Mouse (Mus musculus) small intestine, adult 2 months (tissue): ENCODE data around the gene Tecpr1.
A peak's percentile ranks its signal among the peaks of the same experiment; 100 is the strongest.

Source experiments
- CTCF ChIP-seq: fragments of 200-500 bp; IDR thresholded peaks from 2 replicates; pipeline ENCODE4 v1.5.1; 2012; ENCODE audit warnings: low read depth, mild to moderate bottlenecking, control low read depth, inconsistent platforms, low read length, moderate library complexity, mixed read lengths; ENCODE audit not compliant: insufficient replicate concordance, insufficient read length; ENCODE audit errors: extremely low read depth
- POLR2A ChIP-seq: fragments of 200-500 bp; IDR thresholded peaks from 2 replicates; pipeline ENCODE4 v1.6.1; 2012; ENCODE audit warnings: low read depth, mild to moderate bottlenecking, control low read depth, inconsistent platforms, low read length, moderate library complexity

GRCm38 (mm10) chr5:144223503-144223862 lies at the start of gene Tecpr1:
- peak; percentile 83; the same call in 1 of the 2 replicates for TF ChIP-seq POLR2A
- TF ChIP-seq CTCF: no peak
